Mouse (Mus musculus): ENCODE data around the gene Slc4a2.
A peak's percentile ranks its signal among the peaks of the same experiment; 100 is the strongest.
"Not testable (repeated sequence)": the region's sequence is repeated elsewhere in the genome, so short reads cannot be mapped to it uniquely, and the experiment has no call there.

Gene Slc4a2

DNA sequence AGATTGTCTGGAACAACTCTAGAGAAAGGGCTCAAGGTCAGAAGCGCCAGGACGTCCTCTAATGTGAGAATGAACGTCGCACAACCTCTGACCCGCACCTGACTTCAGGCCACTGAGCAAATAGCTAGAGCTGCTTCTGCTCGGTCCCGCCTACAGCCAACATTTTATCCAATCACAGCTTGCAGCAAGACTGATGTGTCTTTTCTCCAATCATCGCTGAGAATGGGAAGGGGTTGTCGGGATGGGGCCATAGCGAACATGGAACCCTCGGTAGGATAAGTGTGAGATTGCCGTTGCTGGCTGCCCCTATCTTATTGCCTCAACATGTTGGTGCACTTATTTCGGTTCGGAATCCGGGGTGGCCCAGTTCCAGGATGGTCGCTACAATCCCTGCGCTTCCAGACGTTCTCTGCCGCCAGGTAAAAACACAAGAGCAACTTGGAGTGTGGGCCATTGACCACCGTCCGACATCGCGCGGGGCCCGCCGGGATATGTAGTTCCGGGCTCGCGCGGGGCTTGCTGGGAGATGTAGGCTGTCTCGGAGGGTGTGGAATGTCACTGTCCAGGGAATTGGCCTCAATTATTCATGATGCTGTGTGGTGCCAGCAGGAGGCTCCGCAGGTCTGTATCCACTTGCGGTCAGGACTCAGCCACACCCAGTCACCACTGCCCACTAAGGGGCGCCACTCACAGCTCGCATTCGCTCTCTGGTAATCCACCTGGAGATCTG, 29.3 kb upstream of the Slc4a2 start:
- DNase-seq (ENCODE audit: low spot score): peak; percentile 97

GRCm38 (mm10) chr5:24396254-24396653, 27.4 kb upstream of the Slc4a2 start:
- not testable (repeated sequence) for DNase-seq (ENCODE audit: low spot score)

GRCm38 (mm10) chr5:24399686-24400085, 24.0 kb upstream of the Slc4a2 start:
- no peak for DNase-seq (ENCODE audit: low spot score)

DNA sequence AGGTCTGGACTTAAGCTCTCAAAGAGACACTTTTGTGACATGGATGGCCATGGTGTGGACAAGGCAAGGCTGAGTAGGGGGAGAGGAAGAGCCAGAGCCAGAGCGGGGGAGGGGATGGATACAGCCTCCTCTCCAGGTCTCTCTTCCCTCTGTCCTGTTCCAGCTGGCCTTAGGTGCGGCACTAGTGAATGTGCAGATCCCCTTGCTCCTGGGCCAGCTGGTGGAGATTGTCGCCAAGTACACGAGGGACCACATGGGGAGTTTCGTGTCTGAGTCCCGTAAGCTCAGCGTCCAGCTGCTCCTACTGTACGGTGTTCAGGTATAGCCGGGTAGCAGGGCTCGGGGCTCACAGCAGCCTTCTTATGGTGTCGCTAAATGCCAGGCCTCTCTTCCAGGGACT, 23.3 kb upstream of the Slc4a2 start:
- no peak for DNase-seq (ENCODE audit: low spot score)

DNA sequence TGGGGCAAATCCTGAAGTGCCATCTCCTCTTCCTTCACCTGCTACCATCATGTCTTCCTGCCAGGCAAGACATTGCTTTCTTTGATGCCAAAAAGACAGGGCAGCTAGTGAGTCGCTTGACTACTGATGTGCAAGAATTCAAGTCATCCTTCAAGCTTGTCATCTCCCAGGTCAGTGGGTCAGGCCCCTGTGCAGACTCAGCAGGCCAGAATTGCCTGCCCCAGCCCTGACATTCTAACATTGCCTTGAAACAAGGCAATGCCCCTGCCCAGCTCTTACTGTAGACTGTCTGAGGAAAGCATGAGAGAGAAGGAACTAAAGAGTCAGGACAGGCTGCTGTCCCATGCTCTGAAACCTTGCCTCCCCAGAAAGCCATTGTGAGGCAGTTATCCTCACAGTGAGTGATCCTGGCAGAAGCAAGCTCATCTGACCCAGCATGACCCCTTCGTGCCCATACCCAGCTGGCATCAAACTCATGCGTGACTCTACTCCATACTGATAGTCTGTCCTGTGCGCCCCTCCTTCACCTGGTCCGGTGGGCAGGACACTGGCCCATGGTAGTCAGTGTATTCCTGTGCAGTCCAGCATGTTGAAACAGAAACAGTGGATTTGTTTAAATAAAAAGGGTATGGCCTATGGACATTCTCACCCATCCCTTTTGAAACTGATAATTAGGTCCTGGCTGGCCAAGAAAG, 22.6 kb upstream of the Slc4a2 start:
- DNase-seq (ENCODE audit: low spot score): no peak

- DNase-seq (ENCODE audit: low spot score): no peak
These were observed 21.7 kb upstream of the Slc4a2 start for GRCm38 (mm10) chr5:24401969-24402368.

DNA sequence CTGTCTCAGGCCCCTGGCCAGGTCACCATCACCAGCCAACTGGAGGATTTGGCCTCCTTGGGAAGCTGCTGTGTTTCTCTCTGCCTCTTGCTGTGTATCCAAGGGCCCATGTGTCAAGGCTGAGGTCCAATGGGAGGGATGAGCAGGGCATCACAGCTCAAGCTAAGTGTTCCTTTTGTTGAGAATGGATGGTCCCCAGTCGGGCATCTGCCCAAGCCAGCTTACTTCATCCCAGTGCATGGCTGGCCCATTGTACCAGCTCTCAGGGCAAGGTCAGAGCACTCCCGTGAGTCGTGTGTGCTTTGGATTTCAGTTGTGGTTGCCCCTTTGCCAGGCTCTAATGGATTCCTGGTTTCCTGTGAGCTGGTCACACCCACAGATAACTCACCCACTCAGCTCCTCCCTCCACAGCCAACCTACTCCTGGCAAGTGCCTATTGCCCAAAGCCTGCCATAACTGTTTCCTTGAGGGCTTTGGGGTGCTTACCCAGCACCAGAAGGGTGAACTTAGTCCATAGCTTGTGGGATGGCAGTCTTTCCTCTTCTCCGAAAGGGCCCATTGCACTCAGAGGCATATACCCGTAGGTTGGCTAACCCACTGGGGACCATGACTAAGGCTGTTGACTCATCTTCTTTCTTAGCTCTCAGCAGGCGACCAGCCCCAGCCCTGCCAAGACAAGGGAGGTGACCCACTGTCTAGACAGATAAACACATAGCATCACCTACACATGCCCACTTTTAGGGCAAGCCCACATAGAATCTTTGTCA, 18.9 kb upstream of the Slc4a2 start:
- peak; percentile 70 for DNase-seq (ENCODE audit: low spot score)

GRCm38 (mm10) chr5:24405389-24405876, 18.2 kb upstream of the Slc4a2 start:
- DNase-seq (ENCODE audit: low spot score): no peak

DNA sequence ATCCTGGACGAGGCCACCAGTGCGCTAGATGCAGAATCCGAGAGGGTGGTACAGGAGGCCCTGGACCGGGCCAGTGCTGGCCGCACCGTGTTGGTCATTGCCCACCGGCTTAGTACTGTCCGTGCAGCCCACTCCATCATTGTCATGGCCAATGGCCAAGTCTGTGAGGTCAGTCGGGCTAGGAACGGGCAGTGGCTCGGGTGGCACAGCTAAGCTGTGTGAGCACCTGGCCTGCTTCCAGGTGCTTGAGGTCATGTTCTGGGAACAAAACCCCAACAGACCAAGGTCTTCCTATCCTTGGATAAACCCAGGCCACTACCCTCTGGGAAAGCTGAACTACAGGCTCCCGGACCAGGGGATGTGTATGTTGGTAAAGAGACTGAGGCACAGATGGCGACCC, 15.0 kb upstream of the Slc4a2 start:
- DNase-seq (ENCODE audit: low spot score): no peak

GRCm38 (mm10) chr5:24409466-24409865, 14.2 kb upstream of the Slc4a2 start:
- no peak for DNase-seq (ENCODE audit: low spot score)

- no peak for DNase-seq (ENCODE audit: low spot score)
These were observed 11.6 kb upstream of the Slc4a2 start for GRCm38 (mm10) chr5:24412063-24412462.

- no peak for DNase-seq (ENCODE audit: low spot score)
These were observed 10.5 kb upstream of the Slc4a2 start, which contains the start of gene Asic3 for GRCm38 (mm10) chr5:24413042-24413693. Gene Asic3 (plus strand): TSS chr5:24413392.

DNA sequence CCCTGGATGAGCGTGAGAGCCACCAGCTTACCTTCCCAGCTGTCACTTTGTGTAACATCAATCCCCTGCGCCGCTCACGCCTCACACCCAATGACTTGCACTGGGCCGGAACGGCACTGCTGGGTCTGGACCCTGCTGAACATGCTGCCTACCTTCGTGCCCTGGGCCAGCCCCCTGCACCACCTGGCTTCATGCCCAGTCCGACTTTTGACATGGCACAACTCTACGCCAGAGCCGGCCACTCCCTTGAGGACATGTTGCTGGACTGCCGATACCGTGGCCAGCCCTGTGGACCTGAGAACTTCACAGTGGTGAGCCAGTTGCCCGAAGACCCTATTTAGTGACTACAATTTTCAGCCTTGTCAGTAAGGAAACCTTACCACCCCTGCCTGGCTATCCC, 9.7 kb upstream of the Slc4a2 start:
- DNase-seq (ENCODE audit: low spot score): no peak

DNA sequence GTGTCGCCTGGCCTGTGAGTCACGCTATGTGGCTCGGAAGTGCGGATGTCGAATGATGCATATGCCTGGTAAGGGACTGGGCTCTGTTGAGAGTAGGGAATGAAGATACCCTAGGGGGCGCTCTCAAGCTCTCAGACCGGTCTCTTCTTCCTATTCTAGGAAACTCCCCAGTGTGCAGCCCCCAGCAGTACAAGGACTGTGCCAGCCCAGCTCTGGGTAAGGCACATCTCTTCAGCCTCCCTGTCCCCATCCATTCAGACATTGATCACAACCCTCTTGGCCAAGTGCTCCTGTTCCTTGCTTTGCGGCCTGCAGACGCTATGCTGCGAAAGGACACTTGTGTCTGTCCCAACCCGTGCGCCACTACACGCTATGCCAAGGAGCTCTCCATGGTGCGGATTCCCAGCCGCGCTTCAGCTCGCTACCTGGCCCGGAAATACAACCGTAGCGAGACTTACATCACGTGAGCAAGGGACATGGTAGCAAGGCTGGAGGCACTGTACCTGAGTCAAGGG, 7.4 kb upstream of the Slc4a2 start:
- DNase-seq (ENCODE audit: low spot score): peak; percentile 86

GRCm38 (mm10) chr5:24417587-24417986, 6.0 kb upstream of the Slc4a2 start:
- no peak for DNase-seq (ENCODE audit: low spot score)

GRCm38 (mm10) chr5:24420381-24420780, 3.3 kb upstream of the Slc4a2 start:
- no peak for DNase-seq (ENCODE audit: low spot score)

GRCm38 (mm10) chr5:24424004-24424781, 556 bp downstream of the Slc4a2 start:
- DNase-seq (ENCODE audit: low spot score): no peak

DNA sequence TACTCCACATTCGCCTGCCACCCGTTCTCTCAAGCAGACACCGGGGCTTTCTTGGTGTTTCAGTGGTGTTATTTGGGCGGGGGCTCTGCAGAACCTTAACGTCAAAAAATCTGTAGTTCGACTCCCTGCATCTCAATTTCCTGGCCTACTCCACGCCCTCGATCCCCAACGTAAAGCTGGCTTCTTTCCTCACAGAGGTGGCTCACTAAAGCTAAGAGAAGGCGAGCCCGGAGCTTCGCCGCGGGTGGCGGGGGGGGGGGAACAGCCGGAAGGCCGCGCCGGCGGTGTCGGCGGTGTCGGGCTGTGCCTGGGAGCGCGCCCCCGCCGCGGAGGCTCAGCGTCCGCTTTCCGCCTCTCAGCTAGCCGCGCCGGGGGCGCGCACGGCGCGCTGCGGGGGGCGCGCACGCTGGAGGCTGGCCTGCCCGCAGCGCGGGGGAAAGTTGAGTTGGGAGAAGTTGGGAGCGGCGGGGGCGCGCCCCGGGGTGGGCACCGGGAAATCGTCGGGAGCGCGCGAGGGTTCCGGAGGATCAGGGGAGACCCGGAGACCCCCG, 1.3 kb downstream of the Slc4a2 start:
- peak; percentile 80 for DNase-seq (ENCODE audit: low spot score)

DNA sequence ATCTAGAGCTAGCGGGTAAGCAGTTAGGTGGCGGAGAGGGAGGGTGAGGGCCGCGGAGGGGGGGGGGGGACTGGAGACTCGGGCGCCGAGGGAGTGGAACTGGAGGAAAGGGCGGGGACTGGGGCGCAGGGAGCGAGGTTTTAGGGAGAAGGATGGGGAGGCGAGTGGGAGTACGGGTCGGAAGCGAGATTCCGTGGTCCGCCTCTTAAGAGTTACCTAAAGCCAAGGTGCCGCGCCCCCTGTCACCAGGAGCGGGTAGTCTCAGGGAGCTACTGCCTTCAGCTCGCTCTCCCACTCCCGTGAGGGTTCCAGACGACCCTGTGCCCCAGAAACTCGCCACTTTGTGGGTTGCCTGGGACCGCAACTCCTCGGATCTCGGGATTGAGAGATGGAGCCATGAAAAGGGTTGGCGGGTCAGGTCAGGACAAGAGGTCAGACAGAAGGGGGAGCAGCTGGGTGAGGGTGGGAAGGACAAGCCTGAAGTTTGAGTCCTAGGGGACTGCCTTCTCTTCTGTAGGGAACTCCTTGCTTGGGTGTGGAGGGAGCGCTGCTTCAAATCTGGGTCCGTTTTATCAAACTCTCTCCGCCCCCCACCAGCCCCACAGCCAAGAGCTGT, 1.9 kb downstream of the Slc4a2 start:
- peak; percentile 50 for DNase-seq (ENCODE audit: low spot score)

GRCm38 (mm10) chr5:24426037-24426432, 2.4 kb downstream of the Slc4a2 start:
- no peak for DNase-seq (ENCODE audit: low spot score)

Data from layer of hippocampus, adult 11-12 months (tissue).